In genomic region chr8:80896026-80896425, GRCm38 (mm10) we compare ENCODE assay signal across 12 mouse cellular contexts. TPM values are rescaled to one million over a fixed set of nuclear protein-coding genes. Genes with fewer than 3 reads are reported as not detected.
A peak's percentile ranks its signal among the peaks of the same experiment; 100 is the strongest.
DNase-seq lines count a peak whose midpoint lies in the region; ATAC-seq and TF ChIP-seq lines count a peak whose summit lies in the region.
"Had no signal": no experiment of that assay in that cellular context is flagged by ENCODE, and none has a peak within 500 bp of the region (broad histone marks: within the 10 kb centered on the region; RNA-seq: fewer than 3 reads in every experiment).

No protein-coding gene starts in this region.

- 62% methylated on average over 5 of the region's 5 CpGs for WGBS in heart, embryonic 15.5 days
- 74% methylated on average over 5 of the region's 5 CpGs for WGBS in liver, adult 2 months
- 71% methylated on average over 5 of the region's 5 CpGs for WGBS in liver, embryonic 11.5 days
- WGBS in limb, embryonic 10.5 days = 82% methylated on average over 5 of the region's 5 CpGs

- no peaks in the 10 kb centered on the region for H3K4me1 ChIP-seq in heart, embryonic 15.5 days (replicated peaks)
- H3K4me1 ChIP-seq in liver, adult 2 months (ENCODE audit: control insufficient read depth, insufficient read depth, low read length) = no peaks in the 10 kb centered on the region
- peaks cover 4% of the 10 kb centered on the region; the same call in 1 of the 2 replicates for H3K4me1 ChIP-seq in liver, embryonic 11.5 days (replicated peaks; ENCODE audit: control insufficient read depth, insufficient read depth, low read length)
- H3K4me1 ChIP-seq in cortical plate, adult 2 months (ENCODE audit: control insufficient read depth, insufficient read depth, low read length) = no peaks in the 10 kb centered on the region
- H3K4me1 ChIP-seq in limb, embryonic 10.5 days = peaks cover 22% of the 10 kb centered on the region

- peak overlapping the region; percentile 15; the same call in 1 of the 2 replicates for H3K27ac ChIP-seq in heart, embryonic 15.5 days
- 0 out of 2 replicates have a peak overlapping the region, but pooled peaks have one; percentile 1 for H3K27ac ChIP-seq in liver, adult 2 months (replicated peaks; ENCODE audit: insufficient read depth, low read depth, low read length)
- no peak overlapping the region for H3K27ac ChIP-seq in liver, embryonic 11.5 days (ENCODE audit: low read depth, low read length)
- peak overlapping the region; percentile 72 for H3K27ac ChIP-seq in cortical plate, adult 2 months (ENCODE audit: insufficient read depth, low read length)
- H3K27ac ChIP-seq in limb, embryonic 10.5 days = peak overlapping the region; percentile 71

- TF ChIP-seq CTCF in liver, adult 2 months (IDR thresholded peaks at IDR 0.05; ENCODE audit: low read depth, low read length) = no peak
- no peak for TF ChIP-seq CTCF in cortical plate, adult 2 months (IDR thresholded peaks at IDR 0.05; ENCODE audit: extremely low read depth, insufficient read depth, low read length)

- H3K27me3 ChIP-seq in heart, embryonic 15.5 days = no peaks in the 10 kb centered on the region
- no peaks in the 10 kb centered on the region for H3K27me3 ChIP-seq in liver, adult 2 months (ENCODE audit: control insufficient read depth, insufficient read depth, low read length)
- no peaks in the 10 kb centered on the region for H3K27me3 ChIP-seq in liver, embryonic 11.5 days (replicated peaks; ENCODE audit: control insufficient read depth, insufficient read depth, low read length)
- no peaks in the 10 kb centered on the region for H3K27me3 ChIP-seq in limb, embryonic 10.5 days (ENCODE audit: low read depth, poor library complexity, severe bottlenecking)

- ATAC-seq in heart, embryonic 15.5 days (replicated peaks; ENCODE audit: insufficient number of reproducible peaks, insufficient read depth, low FRiP score, low read depth) = no peak
- no peak for ATAC-seq in liver, embryonic 11.5 days (replicated peaks; ENCODE audit: low FRiP score)
- ATAC-seq: liver, postnatal 0 days had no signal

- no peak overlapping the region for H3K4me3 ChIP-seq in heart, embryonic 15.5 days
- no peak overlapping the region for H3K4me3 ChIP-seq in liver, adult 2 months (ENCODE audit: insufficient read depth, low read depth, low read length)
- H3K4me3 ChIP-seq in liver, embryonic 11.5 days (ENCODE audit: low read depth, low read length) = no peak overlapping the region
- H3K4me3 ChIP-seq in cortical plate, adult 2 months (ENCODE audit: insufficient read depth, low read length) = no peak overlapping the region
- H3K4me3 ChIP-seq in limb, embryonic 10.5 days = no peak overlapping the region

- H3K9me3 ChIP-seq in heart, embryonic 15.5 days (replicated peaks) = no peaks in the 10 kb centered on the region
- H3K9me3 ChIP-seq in liver, embryonic 11.5 days (ENCODE audit: control insufficient read depth, low read length) = no peaks in the 10 kb centered on the region
- no peaks in the 10 kb centered on the region for H3K9me3 ChIP-seq in limb, embryonic 10.5 days (replicated peaks)
- H3K9me3 ChIP-seq: G1E had no signal

- no peak for DNase-seq in heart, postnatal 10 days
- DNase-seq in liver, adult 2 months (ENCODE audit: extremely low read depth, low read depth, low spot score) = peak; percentile 8
- no peak for DNase-seq in liver, embryonic 11.5 days (ENCODE audit: low spot score)
- no peak for DNase-seq in limb, embryonic 10.5 days (ENCODE audit: low spot score)
- no peak for DNase-seq in right cerebral cortex, postnatal 10 days (ENCODE audit: low spot score in 2 of 2)
- DNase-seq: adrenal gland, postnatal 14 days; liver, postnatal 0 days; right cerebral cortex, postnatal 14 days; thymus, postnatal 14 days had no signal

- H3K79me2 ChIP-seq in liver, adult 2 months (ENCODE audit: control insufficient read depth, insufficient read depth, low read length) = no peaks in the 10 kb centered on the region

- no peak overlapping the region for H3K9ac ChIP-seq in heart, embryonic 15.5 days
- H3K9ac ChIP-seq in liver, adult 2 months (ENCODE audit: low read depth, low read length) = no peak overlapping the region
- no peak overlapping the region for H3K9ac ChIP-seq in liver, embryonic 11.5 days (ENCODE audit: low read depth, low read length)
- H3K9ac ChIP-seq: liver, postnatal 0 days had no signal

- no peaks in the 10 kb centered on the region for H3K36me3 ChIP-seq in heart, embryonic 15.5 days
- H3K36me3 ChIP-seq in liver, adult 2 months (ENCODE audit: control insufficient read depth, insufficient read depth, low read length) = no peaks in the 10 kb centered on the region
- H3K36me3 ChIP-seq in liver, embryonic 11.5 days (ENCODE audit: control insufficient read depth, insufficient read depth, low read length) = no peaks in the 10 kb centered on the region
- no peaks in the 10 kb centered on the region for H3K36me3 ChIP-seq in limb, embryonic 10.5 days
- H3K36me3 ChIP-seq: G1E had no signal

- intact Hi-C loops in heart, postnatal 10 days (cut with DNase I) = loop anchor here (1.0 kb wide), 1 partner anchor 86 kb away; no protein-coding TSS in a partner anchor

- no peak for TF ChIP-seq POLR2A in liver, adult 2 months (IDR thresholded peaks at IDR 0.05; ENCODE audit: extremely low read depth, insufficient read depth, low read length)
- TF ChIP-seq POLR2A in cortical plate, adult 2 months (IDR thresholded peaks at IDR 0.05; ENCODE audit: extremely low read depth, insufficient read depth, low read length) = no peak

- no peak overlapping the region for H3K4me2 ChIP-seq in heart, embryonic 15.5 days
- H3K4me2 ChIP-seq in liver, embryonic 11.5 days = no peak overlapping the region

RNA-seq across cellular contexts. Expression of gene Gab1, which starts 15.7 kb away (rescaled TPM):
- polyA plus RNA-seq in heart, embryonic 15.5 days (2015; fragmentation: Nextera tagmentation; extraction: Ambion mirVana) = 28.4 and 30.6 TPM in 2 replicates
- total RNA-seq in heart, postnatal 10 days (2021) = 10 to 100 TPM; 41.2 to 51.1 TPM
- 5.1 and 7.9 TPM in 2 replicates for total RNA-seq in liver, adult 2 months (2014; rRNA removed)
- 5.0 and 5.8 TPM in 2 replicates for polyA plus RNA-seq in liver, adult 2 months (2012; rRNA removed)
- polyA plus RNA-seq in liver, embryonic 11.5 days (2014; fragmentation: Nextera tagmentation; extraction: Ambion mirVana) = 19.5 and 20.6 TPM in 2 replicates
- polyA plus RNA-seq in cortical plate, adult 2 months (2012; rRNA removed) = 21.3 and 25.9 TPM in 2 replicates
- polyA plus RNA-seq in limb, embryonic 10.5 days (2016; fragmentation: Nextera tagmentation; extraction: Ambion mirVana) = 10.6 and 14.2 TPM in 2 replicates
